Mouse (Mus musculus) cerebellum, adult 2 months (tissue): ENCODE data around the gene Plxnb2. TPM values are rescaled to one million over a fixed set of nuclear protein-coding genes. Genes with fewer than 3 reads are reported as not detected.

Experiments
- DNase-seq, 2 experiments: peaks; one replicate each; pipeline ENCODE4 v3.0.0; 2021
- H3K27ac ChIP-seq: fragments of 200-500 bp; 2 replicates; pipeline ENCODE4 v1.5.1; 2012; ENCODE audit warnings: low read length, control low read depth, inconsistent platforms; ENCODE audit not compliant: insufficient read depth
- H3K27me3 ChIP-seq: fragments of 200-500 bp; 2 replicates; pipeline ENCODE4 v1.6.1; 2012; ENCODE audit warnings: inconsistent platforms, mild to moderate bottlenecking, low read length, moderate library complexity; ENCODE audit not compliant: control insufficient read depth, insufficient read depth
- H3K4me1 ChIP-seq: fragments of 200-500 bp; 2 replicates; pipeline ENCODE4 v1.6.1; 2011; ENCODE audit warnings: low read length; ENCODE audit not compliant: control insufficient read depth, insufficient read depth
- H3K4me3 ChIP-seq: fragments of 200-500 bp; replicated peaks from 2 replicates; pipeline ENCODE3; 2011; ENCODE audit warnings: mild to moderate bottlenecking, low read depth, low read length, control low read depth; ENCODE audit not compliant: insufficient read depth
- CTCF ChIP-seq: fragments of 200-500 bp; IDR thresholded peaks from 2 replicates; pipeline ENCODE4 v1.5.1; 2011; ENCODE audit warnings: low read depth, mild to moderate bottlenecking, control low read depth, low read length, moderate library complexity, borderline replicate concordance; ENCODE audit not compliant: insufficient read depth
- POLR2A ChIP-seq: fragments of 200-500 bp; IDR thresholded peaks from 2 replicates; pipeline ENCODE4 v1.6.1; 2011; ENCODE audit warnings: low read length, control low read depth, borderline replicate concordance; ENCODE audit not compliant: insufficient read depth
- WGBS: fragments of 180-500 bp; shearing (Covaris S2); methylation state at CpG from one replicate; pipeline ENCODE4 v1.1.7; 2018; 5-methylcytosine and 5-hydroxymethylcytosine counted together
- polyA plus RNA-seq: library from polyadenylated mRNA; depleted of rRNA; stranded (reverse); fragments of >200 nt; gene quantifications from 2 replicates; pipeline ENCODE4 v1.2.3, GENCODE M21; 2012

The Plxnb2 gene
- polyA plus RNA-seq, 1 experiment = 127 TPM

- TF ChIP-seq CTCF (no peak), POLR2A (no peak)
- DNase-seq = peak; percentile 46 to 47
- Histone ChIP-seq H3K27me3 (no peaks in the 10 kb centered on the region), H3K4me3 (no peak overlapping the region), H3K27ac (peak overlapping the region; percentile 56), H3K4me1 (peaks cover 58% of the 10 kb centered on the region)
- 27% methylated on average over 3 of the region's 3 CpGs for WGBS
Measured at GRCm38 (mm10) chr15:89170102-89170501, 10.5 kb downstream of the Plxnb2 start.

GRCm38 (mm10) chr15:89169431-89169830 is 11.2 kb downstream of the Plxnb2 start:
- H3K4me3 ChIP-seq = peak overlapping the region; percentile 39
- H3K27ac ChIP-seq = peak overlapping the region; percentile 56
- DNase-seq = peak; percentile 88 to 91
- TF ChIP-seq CTCF (no peak), POLR2A (peak; percentile 36; the same call in 1 of the 2 replicates)
- peaks cover 52% of the 10 kb centered on the region for H3K4me1 ChIP-seq
- under 1% methylated on average over 10 of the region's 10 CpGs for WGBS
- H3K27me3 ChIP-seq = no peaks in the 10 kb centered on the region

- Histone ChIP-seq H3K27me3 (no peaks in the 10 kb centered on the region), H3K4me1 (peaks cover 47% of the 10 kb centered on the region), H3K4me3 (peak overlapping the region; percentile 39), H3K27ac (peak overlapping the region; percentile 56)
- 8% methylated on average over 10 of the region's 10 CpGs for WGBS
- peak; percentile 75 to 79 for DNase-seq
- TF ChIP-seq POLR2A (no peak), CTCF (no peak)
Measured at GRCm38 (mm10) chr15:89168922-89169321, 11.7 kb downstream of the Plxnb2 start.

- Histone ChIP-seq H3K27me3 (no peaks in the 10 kb centered on the region), H3K4me3 (no peak overlapping the region), H3K27ac (no peak overlapping the region), H3K4me1 (peaks cover 42% of the 10 kb centered on the region)
- no peak for DNase-seq
- WGBS = 92% methylated on average over 12 of the region's 12 CpGs
- TF ChIP-seq CTCF (no peak), POLR2A (no peak)
Measured at GRCm38 (mm10) chr15:89165478-89165877, 15.1 kb downstream of the Plxnb2 start.

DNA sequence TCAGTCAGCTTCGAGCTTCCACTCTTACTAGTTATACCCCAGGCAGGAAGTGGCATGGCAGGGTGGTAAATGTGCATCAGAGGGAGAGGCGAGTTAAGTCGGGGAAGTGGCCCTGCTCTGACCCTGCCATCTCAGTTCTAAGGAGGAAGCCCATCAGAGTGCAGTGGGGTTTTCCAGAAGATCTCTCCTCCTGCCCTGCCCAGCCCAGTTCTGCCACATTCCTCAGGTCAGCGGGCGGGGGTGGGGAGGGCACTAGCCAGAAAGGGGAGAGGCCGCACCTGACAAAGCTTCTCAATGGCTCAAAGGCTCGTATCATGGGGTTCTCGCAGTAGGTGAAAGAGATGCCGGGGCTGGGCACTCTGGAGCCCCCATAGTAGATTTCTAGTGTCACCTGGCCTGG is 19.2 kb downstream of the Plxnb2 start:
- no peak overlapping the region for H3K27ac ChIP-seq
- 81% methylated on average over 9 of the region's 9 CpGs for WGBS
- H3K27me3 ChIP-seq = no peaks in the 10 kb centered on the region
- DNase-seq = no peak
- TF ChIP-seq CTCF = no peak
- no peak for TF ChIP-seq POLR2A
- peaks cover 9% of the 10 kb centered on the region for H3K4me1 ChIP-seq
- no peak overlapping the region for H3K4me3 ChIP-seq

GRCm38 (mm10) chr15:89158516-89158915 is 22.1 kb downstream of the Plxnb2 start:
- Histone ChIP-seq H3K27ac (no peak overlapping the region), H3K4me3 (no peak overlapping the region), H3K27me3 (no peaks in the 10 kb centered on the region), H3K4me1 (no peaks in the 10 kb centered on the region; the same call in 1 of the 2 replicates)
- DNase-seq = no peak
- WGBS = 88% methylated on average over 16 of the region's 16 CpGs
- TF ChIP-seq POLR2A = no peak
- TF ChIP-seq CTCF = no peak

DNA sequence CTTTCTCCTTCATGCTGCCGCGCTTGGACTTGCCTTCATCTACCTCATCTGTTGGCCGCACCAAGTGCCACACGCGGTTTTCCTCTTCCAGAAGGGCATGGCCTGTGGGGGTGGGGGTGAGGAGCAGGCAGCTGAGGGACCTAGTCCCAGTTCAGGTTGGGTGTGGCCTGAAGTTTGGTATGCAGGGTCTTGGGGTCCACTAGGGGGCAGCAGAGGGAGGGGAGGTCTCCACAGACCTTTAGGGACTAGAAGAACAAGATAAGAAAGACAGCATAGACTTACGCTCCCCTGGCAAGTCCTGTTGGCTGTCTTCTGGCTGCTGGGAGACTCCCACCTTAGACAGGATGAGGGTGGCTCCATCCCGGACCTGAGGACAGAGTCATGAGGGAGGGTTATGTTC is 22.6 kb downstream of the Plxnb2 start:
- no peaks in the 10 kb centered on the region; the same call in 1 of the 2 replicates for H3K4me1 ChIP-seq
- WGBS = 54% methylated on average over 7 of the region's 7 CpGs
- TF ChIP-seq POLR2A (no peak), CTCF (peak; percentile 76)
- H3K27me3 ChIP-seq = no peaks in the 10 kb centered on the region
- no peak overlapping the region for H3K4me3 ChIP-seq
- H3K27ac ChIP-seq = no peak overlapping the region
- peak; percentile 72 to 73 for DNase-seq

DNA sequence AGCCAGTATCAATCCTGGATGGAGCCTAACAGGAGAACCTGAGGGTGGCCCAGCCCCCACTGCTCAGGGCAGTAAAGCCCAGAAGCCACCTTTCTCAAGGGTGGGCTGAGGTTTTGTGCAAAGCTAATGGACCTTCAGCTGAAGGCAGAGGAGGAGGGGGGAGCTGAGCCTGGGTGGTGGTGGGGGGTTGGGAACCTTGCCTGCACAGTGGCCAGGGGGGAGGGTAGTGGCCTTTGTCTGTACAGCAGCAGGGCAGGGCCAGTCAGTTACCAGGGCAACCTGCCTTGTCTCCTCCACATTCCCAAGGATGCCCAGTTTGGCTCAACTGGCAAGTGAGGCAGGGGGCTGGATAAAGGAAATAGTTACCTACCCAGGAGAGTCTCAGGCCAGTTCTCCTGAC is 28.3 kb downstream of the Plxnb2 start:
- H3K27me3 ChIP-seq = no peaks in the 10 kb centered on the region
- DNase-seq = no peak
- H3K4me1 ChIP-seq = peaks cover 15% of the 10 kb centered on the region
- H3K4me3 ChIP-seq = no peak overlapping the region
- TF ChIP-seq CTCF (no peak), POLR2A (no peak)
- H3K27ac ChIP-seq = no peak overlapping the region

- H3K4me3 ChIP-seq = peak overlapping the region; percentile 82
- DNase-seq = no peak
- H3K27me3 ChIP-seq = no peaks in the 10 kb centered on the region
- no peak overlapping the region for H3K27ac ChIP-seq
- TF ChIP-seq POLR2A (no peak), CTCF (no peak)
- 20% methylated on average over 13 of the region's 13 CpGs for whole genome bisulfite sequencing
- peaks cover 21% of the 10 kb centered on the region for H3K4me1 ChIP-seq
Measured at GRCm38 (mm10) chr15:89150041-89150390, 30.6 kb downstream of the Plxnb2 start.
